Mouse (Mus musculus): Measurements from ENCODE around the gene Gm20662.

DNA sequence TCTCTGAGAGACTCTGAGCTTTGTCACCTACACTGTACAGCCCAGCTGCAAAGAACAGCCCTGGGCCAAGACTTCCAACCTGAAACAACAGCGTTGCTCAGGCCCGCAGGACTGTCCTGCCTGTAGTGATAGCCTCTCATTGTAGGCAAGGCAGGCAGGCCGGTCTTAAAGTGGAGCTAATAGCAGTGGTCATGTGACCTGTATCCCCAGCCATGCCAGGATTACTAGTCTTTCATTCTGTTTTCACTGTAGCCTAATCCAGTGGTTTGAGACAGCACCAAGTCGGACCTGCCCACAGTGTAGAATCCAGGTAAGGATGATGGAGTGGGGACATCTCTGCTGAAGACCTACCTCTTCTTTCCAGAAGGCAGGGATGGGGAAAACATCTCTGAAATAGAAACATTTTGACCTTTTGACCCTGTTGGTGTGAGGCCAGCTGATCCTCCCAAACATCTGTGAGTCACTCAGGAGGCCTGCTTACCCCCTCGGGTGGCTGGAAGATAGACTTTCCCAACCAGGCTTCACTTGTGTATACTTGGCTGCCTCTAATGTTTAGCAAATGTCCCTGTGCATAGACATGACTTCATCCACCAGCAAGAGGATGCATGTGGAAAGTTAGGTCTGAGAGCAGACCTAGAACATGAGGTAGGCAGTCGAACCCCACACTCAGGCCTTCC, 40.4 kb upstream of the Gm20662 start:
- TF ChIP-seq CTCF (IDR thresholded peaks at IDR 0.05; ENCODE audit: extremely low read depth, insufficient read depth, insufficient read length, insufficient replicate concordance), result no peak
- no peak for TF ChIP-seq POLR2A (IDR thresholded peaks at IDR 0.05; ENCODE audit: low read depth, low read length)
